Mouse (Mus musculus): ENCODE results near the gene Acot8. TPM values are rescaled to one million over a fixed set of nuclear protein-coding genes. Genes with fewer than 3 reads are reported as not detected.
A peak's percentile ranks its signal among the peaks of the same experiment; 100 is the strongest.

Gene Acot8
- polyA plus RNA-seq, 1 experiment = 31.5 TPM

DNA sequence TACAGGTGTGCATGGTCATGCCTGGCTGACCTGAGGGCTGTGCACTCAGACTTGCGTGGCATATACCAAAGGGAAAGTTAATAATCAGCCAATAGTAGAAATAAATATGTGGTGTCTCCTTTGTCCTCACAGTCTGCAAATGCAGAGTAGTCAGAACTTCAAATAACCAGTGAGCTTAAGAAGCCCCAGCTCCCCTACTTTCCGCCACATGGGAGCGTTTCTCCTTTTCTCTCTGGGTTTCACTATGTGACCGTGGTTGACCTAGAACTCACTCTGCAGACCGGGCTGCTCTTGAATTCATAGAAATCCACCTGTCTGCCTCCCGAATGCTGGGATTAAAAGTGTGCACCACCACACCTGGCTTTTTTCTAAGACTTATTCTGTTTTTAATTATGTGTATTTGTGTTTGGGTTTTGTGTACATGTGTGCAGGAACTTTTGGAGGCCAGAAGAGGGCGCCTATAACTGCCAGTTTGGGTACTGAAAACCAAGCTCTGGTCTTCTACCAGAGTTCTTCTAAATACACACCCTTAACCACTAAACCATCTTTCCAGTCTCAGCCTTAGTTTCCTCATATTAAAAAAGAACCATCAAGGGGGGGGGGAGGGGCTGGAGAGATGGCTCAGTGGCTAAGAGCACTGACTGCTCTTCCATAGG is 20.6 kb downstream of the Acot8 start:
- no peak for DNase-seq (ENCODE audit: low read depth)

DNA sequence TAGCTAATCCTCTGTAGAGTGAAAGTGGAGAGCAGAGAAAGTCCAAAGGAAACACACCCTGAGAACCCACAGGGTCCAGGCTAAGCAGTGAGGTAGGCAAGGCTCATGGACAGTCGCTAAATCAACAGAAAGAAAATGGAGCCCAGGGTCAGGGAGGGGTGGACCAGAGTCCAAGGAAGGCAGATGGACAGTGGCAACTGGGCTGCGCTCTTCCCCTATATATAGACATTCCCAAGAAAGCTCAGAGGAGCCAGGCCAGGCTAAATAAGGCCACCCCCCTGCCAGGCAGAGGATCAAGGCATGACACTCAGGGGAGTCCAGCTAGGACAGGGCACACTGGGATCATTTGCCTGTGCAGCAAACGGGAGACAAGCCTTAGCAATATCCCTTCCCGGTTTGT is 22.8 kb downstream of the Acot8 start:
- no peak for DNase-seq (ENCODE audit: low read depth)

DNA sequence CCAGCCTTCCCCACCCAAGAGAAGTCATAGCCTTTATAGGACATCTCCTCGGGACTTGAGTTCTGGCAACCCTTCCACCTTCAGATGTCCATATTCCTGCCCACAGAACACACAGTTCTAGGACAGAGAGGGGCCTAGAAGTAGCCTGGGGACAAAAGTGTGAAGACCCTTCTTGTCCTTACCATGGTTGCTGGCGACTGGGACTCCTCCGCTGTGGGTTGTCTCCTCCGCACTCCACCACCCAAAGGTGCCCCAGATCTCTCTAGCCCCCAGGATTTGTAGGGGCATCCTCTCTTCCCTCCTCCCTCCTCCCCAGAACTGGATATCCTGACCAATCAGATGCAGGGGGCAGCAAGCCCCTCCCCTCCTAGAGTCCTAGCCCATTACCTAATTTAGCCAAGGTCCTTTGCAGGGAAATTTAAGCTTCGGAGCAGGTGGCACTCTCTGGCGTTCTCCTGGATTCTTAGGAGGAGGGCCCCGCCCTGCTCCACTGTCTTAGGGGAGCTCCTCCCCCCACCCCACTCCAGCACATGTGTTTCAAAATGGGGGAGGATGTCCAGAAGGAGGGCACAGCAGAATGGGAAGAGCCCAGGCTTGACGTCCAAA is 25.1 kb downstream of the Acot8 start, which contains the start of gene Tnnc2:
Gene Tnnc2, minus strand, starts transcription at position 487 of the 606 bp plus-strand sequence.
- DNase-seq (ENCODE audit: low read depth) = no peak

DNA sequence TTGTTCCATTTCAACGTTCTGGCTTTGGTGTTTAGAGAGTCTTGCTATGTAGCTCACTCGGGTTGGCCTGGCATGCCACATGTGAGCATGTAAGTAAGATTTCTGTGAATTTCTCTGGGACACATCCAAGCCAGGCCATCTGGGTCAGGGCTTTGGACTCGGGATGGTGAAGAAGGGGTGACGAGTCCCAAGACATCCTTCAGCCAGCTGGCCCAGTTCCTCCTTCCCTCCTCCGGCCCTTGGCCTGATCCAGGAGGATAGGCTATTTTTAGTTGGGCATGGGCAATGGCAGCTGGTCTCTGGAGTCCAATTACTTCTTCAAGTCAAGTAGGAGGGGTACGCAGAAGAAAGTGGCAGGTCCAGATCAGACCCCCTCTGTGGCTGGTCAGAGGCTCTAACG is 25.9 kb downstream of the Acot8 start:
- no peak for DNase-seq (ENCODE audit: low read depth)

DNA sequence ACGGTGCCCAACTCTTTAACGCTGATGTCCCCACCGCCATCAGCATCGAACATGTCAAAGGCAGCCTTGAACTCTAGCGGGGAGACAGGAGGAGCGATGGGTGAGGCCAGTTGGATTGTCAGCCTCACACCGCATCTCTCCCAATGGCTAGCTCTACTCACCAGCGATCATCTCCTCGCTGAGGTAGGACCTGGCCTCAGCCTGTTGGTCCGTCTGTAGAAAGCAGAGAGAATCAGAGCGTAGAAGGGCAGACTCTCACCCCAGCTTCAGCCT is 26.7 kb downstream of the Acot8 start:
- no peak for DNase-seq (ENCODE audit: low read depth)

DNA sequence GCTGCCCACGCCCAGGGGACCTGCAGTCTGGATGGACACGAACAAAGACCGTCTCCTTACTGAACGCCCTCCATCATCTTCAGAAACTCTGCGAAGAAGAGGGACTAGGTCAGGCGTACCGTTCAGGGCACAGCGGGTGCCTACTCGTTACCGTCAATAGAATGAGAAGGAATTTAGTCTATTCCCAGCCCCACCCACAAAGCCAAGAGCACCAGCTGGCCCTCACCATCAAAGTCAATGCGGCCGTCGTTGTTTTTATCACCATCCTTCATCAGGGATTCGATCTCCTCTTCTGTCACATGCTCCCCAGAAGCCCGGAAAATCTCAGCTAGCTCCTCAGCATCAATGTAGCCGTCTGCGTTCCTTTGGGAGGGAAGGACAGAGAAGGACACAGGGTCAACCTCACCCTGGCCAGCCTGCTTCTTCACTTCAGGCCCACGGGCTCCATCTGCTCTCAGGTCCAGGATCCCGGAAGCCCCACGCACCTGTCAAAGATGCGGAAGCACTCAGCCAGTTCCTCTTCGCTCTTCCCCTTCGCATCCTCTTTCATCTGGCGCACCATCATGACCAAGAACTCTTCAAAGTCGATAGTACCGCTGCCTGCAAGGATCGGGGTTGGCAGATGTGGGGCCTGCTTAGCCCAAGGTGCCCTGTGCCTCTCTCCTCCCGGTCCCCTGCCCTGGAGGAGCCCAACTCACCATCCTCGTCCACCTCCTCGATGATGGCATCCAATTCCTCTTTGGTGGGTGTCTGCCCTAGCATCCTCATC is 27.3 kb downstream of the Acot8 start:
- no peak for DNase-seq (ENCODE audit: low read depth)

DNA sequence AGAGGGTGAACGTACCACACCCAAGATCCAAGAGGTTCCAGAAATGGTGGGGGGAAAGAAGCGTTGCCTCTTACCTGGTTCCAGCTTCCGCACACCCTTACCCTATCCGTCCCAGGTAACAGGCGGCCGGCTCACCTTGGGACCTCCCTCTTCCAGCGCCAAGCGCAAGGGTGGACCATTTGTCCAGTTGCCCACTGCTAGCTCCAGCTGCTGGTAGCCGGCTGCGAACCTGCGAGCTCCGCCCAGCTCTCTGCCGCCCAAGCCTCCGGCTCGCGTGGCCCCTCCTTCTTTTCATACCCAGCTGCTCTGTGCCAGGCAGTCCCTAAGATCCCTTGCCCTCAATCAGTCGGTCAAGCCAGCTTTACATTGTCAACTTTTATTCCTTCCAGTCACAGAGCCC is 27.9 kb downstream of the Acot8 start:
- DNase-seq (ENCODE audit: low read depth) = no peak

DNA sequence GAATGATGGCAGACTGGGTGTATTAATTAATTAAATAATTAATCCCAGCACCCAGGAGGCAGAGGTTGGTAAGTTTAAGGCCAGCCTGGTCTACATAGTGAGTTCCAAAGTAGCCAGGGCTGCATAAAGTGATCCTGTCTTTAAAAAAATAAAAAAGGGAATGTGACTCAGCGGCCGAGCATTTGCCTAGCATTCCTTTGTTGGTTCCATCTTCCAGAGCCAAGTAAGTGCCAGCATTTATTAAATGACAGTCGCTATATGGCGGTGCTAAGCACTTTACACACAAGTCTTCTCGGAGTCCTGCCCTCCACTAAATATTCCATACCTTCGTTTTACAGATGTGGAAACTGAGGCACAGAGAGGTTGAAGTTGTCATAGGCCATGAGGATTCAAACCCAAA is 28.6 kb downstream of the Acot8 start:
- no peak for DNase-seq (ENCODE audit: low read depth)

DNA sequence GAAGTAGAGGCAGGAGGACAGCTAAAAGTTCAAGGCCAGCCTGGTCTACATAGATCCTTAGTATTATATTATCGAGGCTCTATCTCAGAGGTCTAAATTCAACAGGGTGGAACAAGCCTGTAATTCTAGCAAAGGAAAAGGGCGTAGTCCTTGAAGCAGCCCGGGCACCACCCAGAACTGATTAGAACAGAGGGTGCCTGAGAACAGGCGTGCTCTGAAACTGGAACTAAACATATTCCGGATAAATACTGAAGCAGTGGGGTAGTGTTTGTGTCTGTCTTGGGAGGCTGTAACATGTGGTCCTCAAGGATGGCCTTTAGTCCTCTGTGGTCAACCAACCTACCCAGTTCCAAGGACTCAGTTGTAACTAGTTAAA is 30.7 kb downstream of the Acot8 start:
- no peak for DNase-seq (ENCODE audit: low read depth)

DNA sequence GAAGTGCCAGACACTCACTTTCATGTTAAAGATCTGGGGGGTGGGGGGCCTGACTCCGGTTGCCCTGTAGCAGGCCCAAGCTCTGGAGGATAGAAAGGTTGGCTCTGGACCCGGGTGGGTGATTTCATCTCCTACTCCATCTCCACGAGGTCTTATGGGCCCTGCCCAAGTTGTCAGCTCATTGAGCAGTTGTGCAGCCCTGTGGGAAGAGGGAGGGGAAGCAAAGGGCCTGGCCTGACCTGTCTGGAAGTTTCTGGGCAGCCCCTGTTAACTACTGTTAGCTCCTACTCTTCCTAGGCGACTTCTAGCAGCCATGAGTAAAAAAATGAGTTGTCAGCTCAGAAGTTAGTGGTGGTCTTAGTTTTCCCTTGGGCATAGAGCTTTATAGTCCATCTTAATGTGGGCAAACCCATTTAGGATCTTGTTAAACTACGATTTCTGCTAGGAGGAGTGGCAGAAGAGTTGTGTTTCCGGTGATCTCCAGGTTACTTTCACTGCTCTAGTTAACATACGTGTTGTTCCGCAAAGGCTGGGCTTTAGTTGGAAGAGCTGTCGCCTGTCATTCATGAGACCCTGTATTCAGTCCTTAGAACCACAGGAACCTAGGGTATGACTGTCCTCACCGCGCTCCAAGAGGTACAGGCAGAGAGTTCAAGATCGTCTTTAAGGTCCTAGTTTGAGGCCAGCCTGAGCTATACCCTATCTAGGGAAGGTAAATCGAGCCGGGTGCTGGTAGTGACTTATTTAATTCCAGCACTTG is 31.3 kb downstream of the Acot8 start:
- DNase-seq (ENCODE audit: low read depth) = no peak

DNA sequence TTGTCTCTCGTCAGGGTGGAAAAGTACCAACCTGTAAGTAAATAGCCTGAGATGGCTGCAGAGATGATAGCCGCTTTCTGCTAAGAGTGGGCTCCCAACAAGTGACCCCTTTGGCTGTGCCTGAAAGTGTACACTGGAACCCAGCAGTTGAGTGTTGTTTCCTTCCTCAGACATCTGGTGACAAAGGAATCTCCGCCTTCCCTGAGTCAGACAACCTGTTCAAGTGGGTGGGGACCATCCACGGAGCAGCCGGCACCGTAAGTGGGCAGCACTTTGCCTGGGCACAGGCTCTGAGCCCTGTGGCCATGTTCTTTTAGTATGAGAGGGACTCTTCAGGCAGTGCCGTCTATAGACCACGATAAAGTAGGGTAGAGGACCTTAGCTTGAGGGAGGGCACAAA is 33.6 kb downstream of the Acot8 start:
- no peak for DNase-seq (ENCODE audit: low read depth)

DNA sequence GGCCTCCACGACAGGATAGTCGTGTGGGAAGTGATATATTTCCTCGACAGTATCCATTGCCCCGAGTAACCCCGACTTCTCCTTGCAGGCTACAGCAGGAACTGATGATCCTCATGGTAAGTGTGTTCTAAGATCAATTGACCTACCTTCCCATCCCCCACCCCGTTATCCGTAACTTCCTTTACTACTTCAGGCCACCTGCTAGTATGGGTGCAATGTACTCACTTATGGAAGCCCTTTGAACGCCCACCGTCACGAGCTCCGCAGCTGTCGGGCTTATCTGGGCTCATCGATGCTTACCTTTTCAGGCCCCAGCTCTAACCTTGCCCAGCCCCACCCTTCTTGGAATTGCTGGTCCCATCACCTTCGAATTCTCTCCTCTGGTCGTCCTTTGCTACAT is 34.4 kb downstream of the Acot8 start:
- DNase-seq (ENCODE audit: low read depth) = no peak

DNA sequence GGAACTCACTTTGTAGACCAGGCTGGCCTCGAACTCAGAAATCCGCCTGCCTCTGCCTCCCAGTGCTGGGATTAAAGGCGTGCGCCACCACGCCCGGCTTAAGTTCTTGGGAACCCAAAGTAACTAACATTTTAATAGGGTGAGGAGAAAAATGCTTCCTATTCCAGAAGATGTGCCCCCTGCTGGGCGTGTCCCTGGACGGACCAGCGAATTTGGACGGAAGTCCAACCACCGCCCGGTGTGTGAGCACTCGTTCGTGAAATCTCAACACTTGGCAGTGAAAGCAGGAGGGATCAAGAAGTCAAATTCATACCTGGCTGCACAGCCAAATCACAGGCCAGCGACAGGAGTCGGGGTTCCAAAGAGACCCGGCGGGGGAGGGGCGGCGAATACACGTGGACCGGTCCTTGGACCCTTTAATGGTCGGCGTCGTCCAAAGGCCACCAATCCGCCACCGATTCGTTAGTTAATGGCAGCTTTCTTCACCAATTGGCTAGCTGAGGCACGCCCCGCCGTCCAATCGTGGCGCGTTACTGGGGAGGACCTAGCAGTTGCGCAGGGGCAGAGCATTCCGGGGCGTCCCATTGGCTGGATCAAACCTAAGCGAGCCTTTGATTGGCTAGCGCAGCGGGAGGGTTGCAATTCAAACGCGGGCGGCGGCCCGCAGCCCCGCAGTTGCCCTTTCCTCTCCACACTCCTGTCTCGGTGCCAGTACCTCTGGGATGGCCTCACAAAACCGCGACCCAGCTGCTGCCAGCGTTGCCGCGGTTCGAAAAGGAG is 35.2 kb downstream of the Acot8 start, which contains the start of gene Ube2c:
Gene Ube2c, plus strand, starts transcription at position 641 of the 780 bp plus-strand sequence.
- DNase-seq (ENCODE audit: low read depth) = peak; percentile 82

DNA sequence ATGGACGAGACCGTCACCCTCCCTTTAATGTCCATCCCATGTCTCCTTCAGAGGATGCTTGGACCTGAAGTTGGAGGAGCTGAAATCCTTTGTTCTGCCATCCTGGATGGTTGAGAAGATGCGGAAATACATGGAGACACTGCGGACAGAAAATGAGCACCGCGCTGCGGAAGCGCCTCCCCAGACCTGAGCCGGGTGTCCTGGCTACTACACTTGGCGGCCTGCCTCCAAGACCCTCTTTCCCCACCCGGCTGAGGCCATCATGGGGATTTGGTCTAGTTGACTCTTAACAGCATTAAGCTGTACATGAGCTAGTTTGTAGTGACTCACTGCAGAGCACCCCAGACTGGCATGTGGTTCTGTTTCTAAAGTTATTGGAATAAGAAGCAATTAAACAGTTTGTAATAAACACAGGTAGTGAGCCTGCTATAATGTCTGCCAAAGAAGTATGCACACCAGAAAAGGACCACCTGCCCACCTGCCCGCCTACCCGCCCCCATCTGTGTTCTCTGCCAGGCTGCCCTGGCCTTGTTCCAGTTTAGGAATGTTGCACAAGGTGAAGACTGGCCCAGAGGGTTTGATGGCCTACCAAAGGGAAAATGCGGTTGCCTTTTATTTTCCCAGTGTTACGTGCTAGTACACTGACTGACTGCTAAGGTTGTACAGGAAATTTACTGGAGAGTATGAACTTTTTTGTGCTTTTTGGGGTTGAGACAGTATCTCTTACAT is 36.7 kb downstream of the Acot8 start:
- no peak for DNase-seq (ENCODE audit: low read depth)

DNA sequence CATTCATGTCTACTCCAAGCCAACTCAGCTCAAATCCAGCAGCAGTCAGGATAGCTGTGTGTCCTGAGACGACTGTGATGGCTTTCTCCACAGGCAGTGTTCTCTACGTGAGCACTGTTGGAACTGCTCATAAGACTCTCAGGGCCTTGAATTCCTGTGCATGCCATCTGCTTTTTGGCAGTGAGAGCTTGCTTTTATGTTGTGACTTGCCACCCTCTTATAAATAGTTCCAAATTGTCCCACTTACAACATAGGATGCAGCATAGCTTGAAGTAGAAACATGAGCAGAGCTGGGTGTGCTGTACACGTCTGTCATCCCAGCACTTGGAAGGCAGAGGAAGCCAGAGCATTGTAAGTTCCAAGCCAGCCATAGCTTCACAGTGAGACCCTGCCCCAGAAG is 38.8 kb downstream of the Acot8 start:
- no peak for DNase-seq (ENCODE audit: low read depth)

DNA sequence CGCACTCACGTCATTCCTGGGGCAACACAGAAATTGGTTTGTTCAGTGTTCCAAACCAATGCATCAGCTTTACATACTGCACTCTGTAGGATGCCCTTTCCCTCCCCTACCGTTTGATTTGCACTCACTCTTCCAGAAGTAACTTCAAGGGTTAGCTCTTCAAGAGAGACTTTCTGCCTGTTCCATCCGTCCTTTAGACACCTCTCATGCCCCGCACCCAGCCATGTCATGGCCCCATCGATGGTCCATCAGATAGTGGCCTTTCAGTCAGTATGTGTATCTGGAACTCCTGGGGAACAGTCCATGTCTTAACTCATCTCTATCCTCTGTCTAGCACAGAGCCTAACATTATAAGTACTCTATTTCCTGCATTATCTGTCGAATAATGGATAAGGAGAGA is 42.1 kb downstream of the Acot8 start:
- DNase-seq (ENCODE audit: low read depth) = no peak

DNA sequence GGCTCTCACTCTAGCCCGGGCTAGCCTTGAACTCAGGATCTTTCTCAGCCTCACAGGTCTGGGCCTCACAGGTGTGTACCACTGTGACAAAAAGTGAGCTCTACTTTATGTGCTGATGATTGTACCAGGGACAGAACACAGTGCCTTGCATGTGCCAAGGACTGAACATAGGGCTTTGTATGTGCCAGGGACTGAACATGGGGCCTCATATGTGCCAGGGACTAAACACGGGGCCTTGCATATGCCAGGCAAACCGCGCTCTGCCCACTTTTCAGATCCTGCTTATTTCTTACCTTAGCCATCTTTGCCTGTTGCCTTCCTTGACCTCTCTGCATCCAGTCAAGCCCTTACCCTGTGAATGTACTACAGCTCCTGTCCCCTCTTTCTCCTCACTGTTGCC is 42.7 kb downstream of the Acot8 start:
- no peak for DNase-seq (ENCODE audit: low read depth)

DNA sequence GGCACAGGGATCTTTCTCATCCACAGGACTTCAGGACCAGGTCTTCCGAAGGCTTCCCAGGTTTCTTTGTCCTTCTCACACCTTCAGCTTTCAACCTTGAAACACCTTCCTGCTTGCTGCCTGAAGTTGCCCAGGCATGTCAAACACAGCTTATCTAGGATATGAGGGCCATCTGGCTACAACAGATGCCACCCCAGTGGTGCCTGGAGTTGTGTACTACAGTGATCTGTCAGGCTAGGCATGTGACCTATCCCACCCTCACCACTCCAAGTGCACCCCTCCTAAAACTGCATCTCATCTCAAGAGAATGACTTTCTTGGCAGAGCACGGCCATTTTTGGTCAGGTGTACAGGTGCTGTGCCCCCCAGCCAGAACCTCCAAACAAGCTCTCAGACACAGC is 43.2 kb downstream of the Acot8 start:
- DNase-seq (ENCODE audit: low read depth) = no peak

DNA sequence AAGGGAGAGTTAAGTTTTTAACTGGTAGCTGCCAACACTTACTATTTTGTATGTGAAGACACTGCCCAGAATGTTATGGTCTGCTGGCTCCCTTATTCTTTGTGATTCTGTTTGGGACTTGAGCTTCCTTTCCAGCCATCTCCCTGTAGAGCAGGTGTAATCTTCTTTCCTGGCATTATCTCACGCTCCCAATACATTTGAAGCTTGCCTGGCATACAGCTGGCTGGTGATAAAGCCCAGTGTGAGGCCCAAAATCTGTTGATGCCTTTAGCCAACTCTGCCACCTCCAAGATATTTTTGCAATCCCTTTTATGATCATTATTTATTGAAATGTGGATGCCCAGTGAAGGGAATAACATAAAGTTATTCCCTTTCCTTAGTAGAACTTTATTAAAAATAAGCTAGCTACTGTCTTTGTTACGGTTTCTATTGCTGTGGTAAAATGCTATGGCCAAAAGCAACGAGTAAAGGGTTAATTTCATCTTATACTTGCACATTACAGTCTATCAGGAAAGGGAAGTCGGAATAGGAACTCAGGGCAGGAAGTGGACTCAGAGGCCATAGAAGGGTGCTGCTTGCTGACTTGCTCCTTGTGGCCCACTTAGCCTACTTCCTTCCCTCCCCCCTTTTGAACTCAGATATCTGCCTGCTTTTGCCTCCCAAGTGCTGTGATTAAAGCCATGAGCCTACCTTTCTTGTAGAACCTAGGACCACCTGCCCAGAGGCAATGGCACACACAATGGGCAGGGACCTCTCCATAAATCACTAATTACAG is 44.4 kb downstream of the Acot8 start:
- DNase-seq (ENCODE audit: low read depth) = no peak

DNA sequence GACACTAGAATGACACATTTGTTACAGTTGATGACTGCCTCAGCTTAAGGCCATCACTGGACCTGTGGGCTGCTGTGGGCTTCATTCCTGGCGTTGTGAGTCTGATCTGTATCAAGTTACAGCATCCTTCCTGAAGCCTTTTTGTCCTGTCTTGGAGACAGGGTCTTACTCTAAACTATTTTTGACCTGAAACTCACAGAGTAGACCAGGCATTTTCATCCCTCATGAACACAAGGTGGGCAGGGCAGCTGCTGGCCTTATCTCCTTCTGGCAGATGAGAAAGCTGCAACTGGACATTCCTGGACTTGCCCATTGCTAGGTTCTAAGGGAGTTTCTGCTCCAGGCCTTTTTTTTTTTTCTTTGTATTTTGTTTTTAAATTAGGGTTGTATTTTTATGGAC is 46.0 kb downstream of the Acot8 start:
- no peak for DNase-seq (ENCODE audit: low read depth)
